ENCODE assay signal across 28 mouse cellular contexts in genomic region chr11:90000666-90001065, GRCm38 (mm10). TPM values are rescaled to one million over a fixed set of nuclear protein-coding genes. Genes with fewer than 3 reads are reported as not detected.
"Had no signal": no experiment of that assay in that cellular context is flagged by ENCODE, and none has a peak within 500 bp of the region (broad histone marks: within the 10 kb centered on the region; RNA-seq: fewer than 3 reads in every experiment).

No protein-coding gene starts in this region.

- H3K27me3 ChIP-seq: embryonic facial prominence, embryonic 12.5 days; embryonic facial prominence, embryonic 13.5 days; embryonic facial prominence, embryonic 15.5 days; forebrain, embryonic 13.5 days; forebrain, embryonic 15.5 days had no signal

- H3K36me3 ChIP-seq: embryonic facial prominence, embryonic 10.5 days; embryonic facial prominence, embryonic 12.5 days; embryonic facial prominence, embryonic 13.5 days; embryonic facial prominence, embryonic 15.5 days; forebrain, embryonic 10.5 days; forebrain, embryonic 12.5 days; forebrain, embryonic 15.5 days had no signal

- H3K4me3 ChIP-seq: embryonic facial prominence, embryonic 10.5 days; embryonic facial prominence, embryonic 12.5 days; embryonic facial prominence, embryonic 13.5 days; embryonic facial prominence, embryonic 15.5 days; erythroblast, embryonic 14.5 days; forebrain, embryonic 10.5 days; forebrain, embryonic 12.5 days; forebrain, embryonic 13.5 days; forebrain, embryonic 15.5 days; gastrocnemius, adult 2 months; heart, adult 2 months had no signal

- H3K9me3 ChIP-seq: embryonic facial prominence, embryonic 10.5 days; embryonic facial prominence, embryonic 12.5 days; embryonic facial prominence, embryonic 13.5 days; embryonic facial prominence, embryonic 15.5 days; forebrain, embryonic 10.5 days; forebrain, embryonic 12.5 days; forebrain, embryonic 13.5 days; forebrain, embryonic 15.5 days had no signal

- ATAC-seq: forebrain, embryonic 13.5 days; forebrain, embryonic 14.5 days; forebrain, embryonic 15.5 days; forebrain, embryonic 16.5 days; forebrain, postnatal 0 days had no signal

- H3K4me2 ChIP-seq: embryonic facial prominence, embryonic 12.5 days; embryonic facial prominence, embryonic 13.5 days; embryonic facial prominence, embryonic 15.5 days; forebrain, embryonic 12.5 days; forebrain, embryonic 13.5 days; forebrain, embryonic 15.5 days had no signal

- H3K4me1 ChIP-seq: embryonic facial prominence, embryonic 12.5 days had no signal

- H3K27ac ChIP-seq: embryonic facial prominence, embryonic 10.5 days; embryonic facial prominence, embryonic 12.5 days; embryonic facial prominence, embryonic 13.5 days; embryonic facial prominence, embryonic 15.5 days; forebrain, embryonic 10.5 days; forebrain, embryonic 12.5 days; forebrain, embryonic 13.5 days; forebrain, embryonic 15.5 days; gastrocnemius, adult 2 months; heart, adult 2 months had no signal

- DNase-seq: cerebellum, adult 2 months; cerebellum, adult 8-10 months; cerebellum, adult 9-10 months; cerebellum, adult 9-11 months; cerebellum, postnatal 10 days; cerebellum, postnatal 14 days; cerebellum, postnatal 25 days; cerebellum, postnatal 36 days; embryo, embryonic 11 days; forebrain, postnatal 0 days; gastrocnemius, adult 2 months; gastrocnemius, postnatal 10 days; gastrocnemius, postnatal 14 days; gastrocnemius, postnatal 25 days; gastrocnemius, postnatal 36 days; heart, adult 18-20 months; heart, adult 2 months had no signal

- H3K9ac ChIP-seq: embryonic facial prominence, embryonic 12.5 days; embryonic facial prominence, embryonic 13.5 days; embryonic facial prominence, embryonic 15.5 days; forebrain, embryonic 12.5 days; forebrain, embryonic 13.5 days; forebrain, embryonic 15.5 days; forebrain, postnatal 0 days had no signal

RNA-seq across cellular contexts. Expression of gene Tmem100, which starts 29.5 kb away (rescaled TPM):
- polyA plus RNA-seq: erythroblast, embryonic 14.5 days had no signal
